Mouse (Mus musculus) lung, postnatal 4 days (tissue): ENCODE data around the gene Kctd4.
"Not testable (repeated sequence)": the region's sequence is repeated elsewhere in the genome, so short reads cannot be mapped to it uniquely, and the experiment has no call there.

Experiments
- DNase-seq, 2 experiments: peaks; one replicate each; pipeline ENCODE4 v3.0.0; 2021

Gene Kctd4

GRCm38 (mm10) chr14:75954766-75955165 is at the start of gene Kctd4:
Gene Kctd4 (plus strand): TSS chr14:75955009.
- DNase-seq, result no peak

GRCm38 (mm10) chr14:75906931-75907330 is 47.9 kb upstream of the Kctd4 start:
- no peak for DNase-seq

- no peak for DNase-seq
Observed at GRCm38 (mm10) chr14:75911968-75912367, 42.8 kb upstream of the Kctd4 start.

- no peak for DNase-seq
Observed at GRCm38 (mm10) chr14:75912665-75913064, 42.1 kb upstream of the Kctd4 start.

- DNase-seq, result no peak
Observed at GRCm38 (mm10) chr14:75923314-75924052, 31.3 kb upstream of the Kctd4 start.

GRCm38 (mm10) chr14:75929713-75930112 is 25.1 kb upstream of the Kctd4 start:
- DNase-seq, result not testable (repeated sequence)

GRCm38 (mm10) chr14:75931266-75931665 is 23.5 kb upstream of the Kctd4 start:
- peak; percentile 12 to 41 for DNase-seq

GRCm38 (mm10) chr14:75934359-75934758 is 20.4 kb upstream of the Kctd4 start:
- peak in 1 of 2 experiments; percentile 12 for DNase-seq

- DNase-seq, result no peak
Observed at GRCm38 (mm10) chr14:75937714-75938113, 17.1 kb upstream of the Kctd4 start.

- DNase-seq, result no peak
Observed at GRCm38 (mm10) chr14:75941500-75941899, 13.3 kb upstream of the Kctd4 start.

- no peak for DNase-seq
Observed at GRCm38 (mm10) chr14:75942365-75942764, 12.4 kb upstream of the Kctd4 start.

GRCm38 (mm10) chr14:75947674-75948073 is 7.1 kb upstream of the Kctd4 start:
- DNase-seq, result no peak

- no peak for DNase-seq
Observed at GRCm38 (mm10) chr14:75953011-75953410, 1.8 kb upstream of the Kctd4 start.

- no peak for DNase-seq
Observed at GRCm38 (mm10) chr14:75962250-75962649, 7.4 kb downstream of the Kctd4 start.

GRCm38 (mm10) chr14:75963215-75963614 is 8.4 kb downstream of the Kctd4 start:
- no peak for DNase-seq

GRCm38 (mm10) chr14:75964000-75964399 is 9.2 kb downstream of the Kctd4 start:
- no peak for DNase-seq

GRCm38 (mm10) chr14:75964433-75964832 is 9.6 kb downstream of the Kctd4 start:
- no peak for DNase-seq

- DNase-seq, result no peak
Observed at GRCm38 (mm10) chr14:75967291-75967690, 12.5 kb downstream of the Kctd4 start.

GRCm38 (mm10) chr14:75976107-75976506 is 21.3 kb downstream of the Kctd4 start:
- no peak for DNase-seq

GRCm38 (mm10) chr14:75981231-75981630 is 26.4 kb downstream of the Kctd4 start:
- DNase-seq, result no peak

GRCm38 (mm10) chr14:75983891-75984290 is 29.1 kb downstream of the Kctd4 start:
- no peak for DNase-seq

- DNase-seq, result no peak
Observed at GRCm38 (mm10) chr14:75985112-75985511, 30.3 kb downstream of the Kctd4 start.

- no peak for DNase-seq
Observed at GRCm38 (mm10) chr14:75986878-75987483, 32.2 kb downstream of the Kctd4 start.

- no peak for DNase-seq
Observed at GRCm38 (mm10) chr14:75989168-75989567, 34.4 kb downstream of the Kctd4 start.

- no peak for DNase-seq
Observed at GRCm38 (mm10) chr14:75990936-75991335, 36.1 kb downstream of the Kctd4 start.
